Mouse (Mus musculus): ENCODE results near the gene Grxcr1. TPM values are rescaled to one million over a fixed set of nuclear protein-coding genes. Genes with fewer than 3 reads are reported as not detected.

Grxcr1 gene
- total RNA-seq (2012; rRNA removed) (not detected in 2 replicates), polyA plus RNA-seq (2012; ENCODE audit: insufficient read depth in 1 of 2, insufficient read length in 2 of 2, low read depth in 1 of 2, low replicate concordance in 2 of 2, missing spikeins in 1 of 2) (not detected)

- H3K9me3 ChIP-seq (replicated peaks; ENCODE audit: insufficient read depth, low read length), result no peaks in the 10 kb centered on the region
These were observed at the start of gene Grxcr1 for GRCm38 (mm10) chr5:68031744-68032143. TSS of gene Grxcr1 (plus strand) at chr5:68031835.

GRCm38 (mm10) chr5:67981946-67982526 is 49.6 kb upstream of the Grxcr1 start:
- Histone ChIP-seq H3K4me1 (ENCODE audit: control insufficient read depth in 1 of 2, insufficient read depth in 2 of 2, low read length in 2 of 2) (no peaks in the 10 kb centered on the region), H3K79me2 (ENCODE audit: control insufficient read depth, insufficient read depth, low read length, poor library complexity) (no peaks in the 10 kb centered on the region), H3K9me3 (replicated peaks; ENCODE audit: insufficient read depth, low read length) (no peaks in the 10 kb centered on the region), H3K36me3 (ENCODE audit: control insufficient read depth in 1 of 2, insufficient read depth in 2 of 2, low read length in 2 of 2) (no peaks in the 10 kb centered on the region), H3K4me3 (ENCODE audit: control insufficient read depth in 1 of 2, insufficient read depth in 1 of 2, low read depth in 2 of 2, low read length in 2 of 2) (no peak overlapping the region), H3K9ac (ENCODE audit: control insufficient read depth, low read depth, low read length, poor library complexity, severe bottlenecking) (no peak overlapping the region), H3K27ac (ENCODE audit: control insufficient read depth, low read depth, low read length) (no peak overlapping the region), H3K27me3 (ENCODE audit: control insufficient read depth in 1 of 2, insufficient read depth in 2 of 2, low read length in 2 of 2) (no peaks in the 10 kb centered on the region)
- no peak for DNase-seq (ENCODE audit: low read depth, low spot score)
- TF ChIP-seq JUND (IDR thresholded peaks at IDR 0.05; ENCODE audit: low read depth, low read length), result no peak
- TF ChIP-seq EP300 (IDR thresholded peaks at IDR 0.05; ENCODE audit: low read depth in 1 of 2, low read length in 2 of 2), result no peak
- TF ChIP-seq HCFC1 (IDR thresholded peaks at IDR 0.05; ENCODE audit: low read depth, low read length), result no peak
- no peak for TF ChIP-seq CTCF (IDR thresholded peaks at IDR 0.05 in 2 of 3, conservative IDR thresholded peaks at IDR 0.05 in 1 of 3; ENCODE audit: control insufficient read depth in 1 of 3, insufficient read depth in 1 of 3, low read depth in 2 of 3, low read length in 3 of 3, poor library complexity in 1 of 3, severe bottlenecking in 1 of 3)
- no peak for TF ChIP-seq POLR2AphosphoS5 (IDR thresholded peaks at IDR 0.05; ENCODE audit: borderline replicate concordance, low read depth, low read length)
- TF ChIP-seq KAT2A (conservative IDR thresholded peaks at IDR 0.05; ENCODE audit: low read depth, low read length), result no peak
- no peak for TF ChIP-seq MAX (IDR thresholded peaks at IDR 0.05; ENCODE audit: low read length)
- TF ChIP-seq ZC3H11A (IDR thresholded peaks at IDR 0.05; ENCODE audit: low read depth, low read length), result no peak

More at GRCm38 (mm10) chr5:68031744-68032143, at the start of gene Grxcr1:
- H3K9ac ChIP-seq (ENCODE audit: control insufficient read depth, low read depth, low read length, poor library complexity, severe bottlenecking), result no peak within 1 kb of the TSS
- H3K36me3 ChIP-seq (ENCODE audit: control insufficient read depth in 1 of 2, insufficient read depth in 2 of 2, low read length in 2 of 2), result no peaks in the 10 kb centered on the region
- no peak within 1 kb of the TSS for H3K4me3 ChIP-seq (ENCODE audit: control insufficient read depth in 1 of 2, insufficient read depth in 1 of 2, low read depth in 2 of 2, low read length in 2 of 2)
- no peaks in the 10 kb centered on the region for H3K4me1 ChIP-seq (ENCODE audit: control insufficient read depth in 1 of 2, insufficient read depth in 2 of 2, low read length in 2 of 2)
- DNase-seq (ENCODE audit: low read depth, low spot score), result no peak
- no peaks in the 10 kb centered on the region for H3K79me2 ChIP-seq (ENCODE audit: control insufficient read depth, insufficient read depth, low read length, poor library complexity)
- TF ChIP-seq ETS1 (IDR thresholded peaks at IDR 0.05; ENCODE audit: low read depth, low read length), result no peak
- TF ChIP-seq EP300 (IDR thresholded peaks at IDR 0.05; ENCODE audit: low read depth in 1 of 2, low read length in 2 of 2), result no peak
- no peak for TF ChIP-seq MXI1 (IDR thresholded peaks at IDR 0.05; ENCODE audit: low read depth, low read length)
- no peak for TF ChIP-seq SIN3A (IDR thresholded peaks at IDR 0.05; ENCODE audit: low read length)
- TF ChIP-seq CHD2 (IDR thresholded peaks at IDR 0.05; ENCODE audit: low read length), result no peak
- TF ChIP-seq NELFE (IDR thresholded peaks at IDR 0.05; ENCODE audit: low read depth, low read length), result no peak
- no peak for TF ChIP-seq USF1 (IDR thresholded peaks at IDR 0.05; ENCODE audit: low read depth, low read length)
- no peak for TF ChIP-seq ZKSCAN1 (IDR thresholded peaks at IDR 0.05; ENCODE audit: low read depth, low read length)
- TF ChIP-seq GABPA (IDR thresholded peaks at IDR 0.05; ENCODE audit: low read depth, low read length), result no peak
- no peak for TF ChIP-seq TAL1 (IDR thresholded peaks at IDR 0.05; ENCODE audit: low read length)
- TF ChIP-seq ZC3H11A (IDR thresholded peaks at IDR 0.05; ENCODE audit: low read depth, low read length), result no peak
- TF ChIP-seq POLR2AphosphoS5 (IDR thresholded peaks at IDR 0.05; ENCODE audit: borderline replicate concordance, low read depth, low read length), result no peak
- no peak for TF ChIP-seq KAT2A (conservative IDR thresholded peaks at IDR 0.05; ENCODE audit: low read depth, low read length)
- no peak for TF ChIP-seq POLR2AphosphoS2 (IDR thresholded peaks at IDR 0.05; ENCODE audit: low read length)
- H3K27ac ChIP-seq (ENCODE audit: control insufficient read depth, low read depth, low read length), result no peak within 1 kb of the TSS
- no peaks in the 10 kb centered on the region for H3K27me3 ChIP-seq (ENCODE audit: control insufficient read depth in 1 of 2, insufficient read depth in 2 of 2, low read length in 2 of 2)

All from MEL (cell line).